Mouse (Mus musculus): ENCODE measurements at regions not wholly inside any gene's neighbourhood (a gene's known extent, or its start where the extent isn't known, plus 50 kb on each side); places are given as distances from the start of the nearest gene placed in this dataset.

DNA sequence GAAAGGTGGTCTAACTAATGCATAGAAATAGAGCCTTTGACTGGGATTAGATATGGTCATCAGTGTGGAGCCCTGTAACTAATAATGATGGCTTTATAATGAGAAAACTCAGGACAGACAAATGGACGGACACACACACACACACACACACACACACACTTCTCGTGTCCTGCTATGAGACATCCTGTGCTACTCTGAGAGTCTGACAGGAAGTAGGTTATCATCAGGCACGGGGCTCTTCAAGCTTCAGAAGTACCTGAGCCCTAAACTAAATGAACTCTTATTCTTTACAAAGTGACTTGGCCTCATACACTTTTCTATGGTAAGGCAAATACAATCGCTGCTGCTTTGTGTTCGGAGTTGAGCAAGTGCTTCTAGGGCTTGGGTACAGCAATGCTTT, 87.9 kb upstream of the Mkln1 start:
- intact Hi-C loops (cut with DNase I), result loop anchor here (10.0 kb wide), 1 partner anchor 86 kb away; no protein-coding TSS in a partner anchor

DNA sequence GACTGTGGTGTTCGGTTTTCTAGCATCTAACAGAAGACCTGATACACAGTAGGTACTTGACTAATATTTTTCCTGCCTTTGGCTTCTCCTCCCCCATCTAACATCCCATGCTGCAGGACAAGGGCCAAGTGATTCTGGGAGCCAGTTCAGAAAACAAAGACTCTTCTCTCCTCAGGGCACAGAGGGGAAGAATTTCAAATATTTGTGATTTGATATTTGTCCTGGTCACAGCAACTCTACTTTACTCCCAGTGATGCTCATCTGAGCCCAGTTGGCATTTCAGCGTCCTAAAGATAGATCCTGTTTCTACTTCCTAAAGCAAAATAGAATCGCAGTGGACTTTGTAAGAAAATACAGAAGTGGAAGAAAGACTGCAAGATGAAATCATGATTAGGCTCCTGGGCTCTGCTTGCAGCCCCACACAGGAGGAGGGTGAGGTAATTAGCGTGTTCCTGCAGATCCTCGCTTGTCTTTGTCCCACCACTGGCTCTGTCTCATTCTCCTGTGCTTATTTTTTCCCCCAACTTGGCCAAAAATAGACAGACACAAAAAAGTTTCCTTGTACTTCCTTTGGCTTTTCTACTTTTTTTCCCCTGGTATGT, 84.6 kb upstream of the Mkln1 start:
- intact Hi-C loops (cut with DNase I), result loop anchor here (10.0 kb wide), 1 partner anchor 89 kb away; no protein-coding TSS in a partner anchor

DNA sequence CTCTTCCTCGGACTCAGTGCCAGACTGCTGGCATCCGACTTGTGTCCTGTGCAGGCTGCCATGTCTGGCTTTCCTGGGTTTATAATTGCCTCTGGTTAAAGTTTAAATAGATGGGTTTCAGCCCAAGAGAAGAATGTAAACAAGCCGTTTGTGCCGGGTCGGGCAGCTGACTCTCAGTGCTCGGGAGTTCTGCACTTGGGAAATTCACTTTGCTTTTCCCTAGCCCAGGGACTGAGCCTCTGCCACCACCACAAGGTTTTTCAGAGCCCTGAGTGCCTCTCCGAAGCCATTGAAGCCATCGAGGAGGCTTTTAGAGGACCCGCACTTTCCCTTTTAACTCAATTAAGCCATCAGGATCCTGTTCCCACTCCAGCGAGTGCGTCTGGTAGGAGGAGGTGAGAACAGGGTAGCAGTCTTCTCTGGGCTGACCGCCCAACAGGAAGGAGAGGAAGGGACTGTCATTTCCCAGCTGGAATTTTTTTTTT, 80.8 kb upstream of the Mkln1 start:
- intact Hi-C loops (cut with DNase I), result loop anchor here (10.0 kb wide), 1 partner anchor 93 kb away; no protein-coding TSS in a partner anchor

DNA sequence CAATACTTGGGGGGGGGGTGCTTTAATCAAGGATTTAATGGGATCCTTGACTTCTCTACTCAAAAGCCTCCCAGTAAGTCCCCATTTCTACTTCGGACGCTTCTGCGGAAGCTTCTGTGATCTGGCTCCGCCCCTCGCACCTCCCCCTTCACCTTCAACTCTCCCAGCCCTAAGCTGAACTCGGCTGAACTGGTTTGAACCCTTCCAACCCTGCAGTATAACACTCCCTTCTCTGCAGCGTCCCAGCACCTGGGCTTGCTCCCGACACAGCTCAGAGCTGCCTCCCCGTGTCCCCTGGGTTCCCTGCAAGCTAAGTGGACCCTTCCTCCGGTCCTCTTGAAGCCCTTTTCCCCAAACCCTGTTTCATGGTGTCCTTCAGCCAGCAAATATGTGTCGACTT, 80.0 kb upstream of the Mkln1 start:
- intact Hi-C loops (cut with DNase I), result loop anchor here (10.0 kb wide), 1 partner anchor 94 kb away; no protein-coding TSS in a partner anchor

DNA sequence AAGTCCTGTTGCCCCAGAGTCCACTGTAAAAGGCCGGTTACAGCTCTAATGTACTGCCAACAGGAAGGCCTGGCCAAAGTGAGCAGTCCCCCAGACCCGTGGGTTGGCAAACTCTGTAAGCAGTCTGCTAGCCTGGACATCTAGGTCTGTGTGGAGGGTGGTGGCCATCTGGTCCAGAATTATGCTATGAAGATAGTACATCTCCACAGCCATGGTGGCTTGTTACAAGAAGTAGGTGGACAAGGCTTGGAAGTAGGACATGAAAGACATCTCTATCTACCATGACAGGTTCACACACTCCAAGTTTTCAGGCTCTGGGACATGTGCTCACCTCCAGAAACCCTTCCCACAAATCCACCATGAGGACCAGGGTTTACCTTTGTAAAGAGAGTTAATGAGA, 79.1 kb upstream of the Mkln1 start:
- intact Hi-C loops (cut with DNase I), result loop anchor here (10.0 kb wide), 1 partner anchor 95 kb away; no protein-coding TSS in a partner anchor

DNA sequence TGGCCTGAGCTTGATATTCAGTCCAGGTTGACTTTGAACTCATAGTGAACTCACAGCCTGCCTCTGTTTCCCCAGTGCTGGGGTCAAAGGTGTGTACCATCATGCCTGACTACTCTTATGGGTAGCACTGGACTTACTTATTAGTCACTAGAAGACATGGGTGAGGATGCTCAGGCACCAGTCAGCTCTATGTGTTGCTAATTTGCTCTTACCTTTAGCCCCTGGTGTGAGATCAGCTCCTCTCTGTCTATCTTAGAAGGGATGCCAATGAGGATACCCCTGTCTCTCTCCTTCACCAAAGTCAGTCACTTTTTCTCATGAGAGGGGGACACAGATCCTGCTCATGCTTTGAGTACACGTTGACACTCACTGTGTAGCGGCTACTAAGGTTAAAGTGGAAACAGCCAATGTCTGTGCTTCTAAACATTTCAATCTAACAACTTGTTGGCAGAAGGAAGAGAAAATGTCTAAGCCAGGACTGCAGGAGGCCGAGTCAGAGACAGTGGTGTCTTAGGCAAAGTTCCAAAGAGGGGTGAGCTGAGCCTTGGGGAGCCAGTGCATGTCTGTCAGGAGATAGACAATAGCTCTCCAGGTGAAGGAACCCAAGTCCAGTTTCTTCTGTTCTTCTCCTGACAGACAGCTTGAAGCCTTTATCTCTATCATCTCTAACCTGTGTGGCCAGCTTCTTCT, 78.2 kb upstream of the Mkln1 start:
- intact Hi-C loops (cut with DNase I), result no loop called here

DNA sequence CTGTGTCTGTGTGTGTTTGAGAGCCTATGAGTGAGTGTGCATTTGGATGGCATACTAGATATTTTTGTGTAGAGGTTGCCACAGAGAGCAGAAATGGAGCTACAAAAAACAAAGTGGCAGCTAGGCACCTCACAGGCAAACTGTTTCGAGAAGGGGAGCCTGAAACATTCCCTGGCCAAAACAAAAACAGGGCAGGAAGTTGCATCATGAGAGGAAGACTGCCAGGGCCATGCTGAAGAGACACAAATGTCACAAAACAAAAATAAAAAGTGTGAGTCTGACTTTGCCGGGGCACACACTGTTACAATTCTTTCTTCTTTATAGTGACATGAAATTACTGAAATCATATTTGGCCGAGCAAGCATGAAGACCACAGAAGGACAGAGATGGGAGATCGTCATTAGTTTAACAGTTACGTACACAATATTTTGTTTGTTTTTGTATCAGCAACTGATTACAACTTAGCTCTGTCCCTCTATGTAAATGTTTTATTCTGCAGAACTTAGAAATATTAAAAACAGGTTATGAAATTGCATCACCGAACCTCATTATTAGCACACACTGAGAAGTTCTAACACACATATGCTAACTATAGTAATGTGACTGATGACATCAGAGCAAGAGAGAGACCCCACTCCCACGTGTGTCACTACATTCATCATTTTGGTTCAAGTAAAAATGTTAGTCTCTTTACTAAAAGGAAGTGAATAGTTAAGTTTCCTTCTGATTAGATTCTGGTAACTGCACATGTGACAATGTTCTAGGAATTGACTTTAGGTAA, 77.3 kb upstream of the Mkln1 start:
- intact Hi-C loops (cut with DNase I), result no loop called here

DNA sequence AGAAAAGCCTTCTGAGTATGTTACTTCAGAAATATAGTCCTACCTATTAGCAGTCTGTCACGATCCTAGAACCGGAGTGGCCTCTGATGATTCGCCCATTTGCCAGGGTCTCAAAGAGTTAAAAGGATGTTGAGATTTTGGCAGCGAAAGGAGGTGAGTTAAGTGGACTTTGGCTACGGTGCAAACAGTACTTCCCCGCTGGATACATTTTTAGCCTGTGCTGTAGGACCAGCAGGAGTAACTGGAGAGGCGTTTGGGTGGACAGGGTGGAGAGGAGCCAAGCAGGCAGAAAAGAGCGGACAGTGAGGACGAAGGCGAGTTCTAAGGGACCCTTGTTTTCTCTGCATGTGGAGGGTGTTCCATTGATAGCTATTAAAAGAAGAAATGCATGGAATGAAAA, 76.6 kb upstream of the Mkln1 start:
- intact Hi-C loops (cut with DNase I), result no loop called here

DNA sequence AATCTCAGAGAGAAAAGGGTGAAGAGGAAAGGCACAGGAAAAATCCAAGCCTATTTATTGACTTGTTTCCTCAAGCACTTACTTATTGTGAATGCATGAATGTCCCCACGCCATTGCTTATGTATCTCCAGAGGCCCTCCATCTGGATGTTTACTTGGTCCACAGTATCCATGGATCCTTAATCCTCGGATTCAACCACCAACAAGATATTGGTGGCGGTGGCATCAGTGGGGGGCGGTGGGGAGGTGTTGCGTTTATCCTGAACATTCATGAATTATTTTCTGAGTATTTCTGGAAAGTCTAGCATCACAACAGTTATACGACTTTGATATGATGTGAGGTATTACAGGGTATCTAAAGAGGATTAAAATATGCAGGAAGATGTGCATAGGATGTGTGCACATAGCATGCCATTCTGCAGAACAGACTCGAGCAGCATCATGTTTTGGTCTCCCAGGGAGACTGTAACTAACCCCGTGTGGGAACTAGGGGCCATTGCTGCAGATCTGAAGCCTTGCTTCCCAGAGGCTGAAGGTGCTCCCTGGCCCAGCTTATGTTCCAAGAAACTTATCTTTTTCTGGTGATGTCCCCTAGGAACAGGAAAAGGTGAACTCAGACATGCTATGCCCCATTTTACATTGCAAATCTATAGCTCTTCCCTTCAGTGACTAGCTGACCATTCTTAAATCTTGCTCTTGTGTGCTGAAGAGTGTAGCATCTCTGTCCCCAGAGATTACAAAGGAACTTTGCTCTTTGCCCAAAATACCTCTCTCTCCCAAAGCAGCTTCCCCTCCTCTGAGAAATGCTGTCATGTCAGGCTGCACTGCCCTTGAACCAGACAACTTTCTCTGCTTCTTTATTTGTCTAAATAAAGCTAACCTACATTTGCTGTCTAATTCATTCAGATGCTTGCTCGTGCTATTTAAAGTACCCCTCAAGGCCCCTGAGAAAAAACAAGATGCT, 75.0 kb upstream of the Mkln1 start:
- intact Hi-C loops (cut with DNase I), result no loop called here

DNA sequence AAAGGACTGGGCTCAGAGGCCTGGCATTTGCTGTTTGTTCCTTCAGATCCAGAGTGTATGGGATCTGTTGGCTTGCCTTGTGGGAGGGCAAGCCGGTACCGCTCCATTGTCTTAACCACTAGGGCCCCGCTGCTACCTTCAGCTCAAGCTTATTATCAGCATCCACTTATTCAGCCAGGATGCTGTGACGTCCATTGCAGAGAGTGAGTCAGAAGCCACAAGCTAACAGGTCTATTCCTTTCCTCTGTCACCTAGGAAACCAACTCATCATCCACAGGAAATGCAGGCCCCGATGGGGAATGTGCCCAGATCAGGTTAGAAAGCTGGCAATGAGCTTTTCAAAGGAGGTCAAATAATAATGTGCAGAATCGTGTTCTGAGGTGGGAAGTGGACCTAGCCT, 73.8 kb upstream of the Mkln1 start:
- intact Hi-C loops (cut with DNase I), result no loop called here

DNA sequence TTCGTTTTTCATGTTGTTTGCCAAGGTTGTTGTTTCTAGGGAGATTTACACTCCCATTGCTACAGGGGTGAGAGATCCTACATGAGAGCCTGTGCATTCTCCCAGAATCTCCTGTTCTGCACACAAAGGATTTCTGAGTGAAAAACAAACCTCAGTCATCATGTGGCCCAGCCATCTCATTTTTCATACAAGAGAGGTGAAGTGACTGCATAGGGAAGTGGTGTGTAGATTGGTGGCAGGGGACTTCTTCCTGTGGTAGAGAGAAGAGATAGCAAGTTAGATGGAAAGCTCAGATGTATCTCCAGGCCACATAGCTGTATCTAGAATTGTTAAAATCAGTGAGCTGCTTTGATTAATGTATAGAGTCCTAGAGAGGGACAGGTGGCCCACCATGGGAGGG, 72.9 kb upstream of the Mkln1 start:
- intact Hi-C loops (cut with DNase I), result no loop called here

DNA sequence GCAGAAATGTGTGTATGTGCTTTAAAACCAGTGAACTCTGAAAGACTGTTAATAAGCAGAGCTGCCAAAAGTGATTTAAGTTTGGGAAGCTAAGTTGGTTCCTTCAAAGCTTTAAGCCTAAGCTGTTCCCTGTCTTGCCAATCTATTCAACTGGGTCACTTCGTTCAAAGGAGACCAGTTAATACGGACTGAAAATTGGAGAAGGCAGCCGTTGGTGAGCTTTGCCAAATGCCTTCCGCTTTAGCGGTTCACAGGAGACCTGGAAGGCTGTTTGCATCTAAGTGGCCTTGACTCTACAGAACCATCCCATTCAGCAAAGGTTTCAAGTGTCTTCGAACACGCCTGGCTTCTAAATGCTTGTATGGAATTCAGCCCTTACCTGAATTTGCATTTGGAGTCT, 68.2 kb upstream of the Mkln1 start:
- intact Hi-C loops (cut with DNase I), result no loop called here

DNA sequence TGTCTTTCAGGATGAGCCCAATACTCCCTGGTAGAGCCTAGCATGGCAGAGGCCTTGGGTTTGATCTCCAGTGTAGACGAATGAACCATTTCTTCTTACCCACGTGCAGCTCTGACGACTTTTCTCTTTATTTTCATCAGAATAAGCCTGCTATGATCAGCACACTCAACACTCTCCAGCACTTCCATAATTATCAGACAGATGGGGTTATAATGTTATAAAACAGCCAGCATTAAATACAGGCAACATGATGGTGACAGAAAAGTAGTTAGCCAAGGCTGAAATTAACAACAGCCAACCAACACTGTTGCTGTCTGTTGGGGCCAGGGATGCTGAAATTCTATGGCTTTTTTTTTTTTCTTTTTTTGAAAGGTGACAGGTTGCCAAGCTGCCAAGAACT, 67.7 kb upstream of the Mkln1 start:
- intact Hi-C loops (cut with DNase I), result no loop called here

DNA sequence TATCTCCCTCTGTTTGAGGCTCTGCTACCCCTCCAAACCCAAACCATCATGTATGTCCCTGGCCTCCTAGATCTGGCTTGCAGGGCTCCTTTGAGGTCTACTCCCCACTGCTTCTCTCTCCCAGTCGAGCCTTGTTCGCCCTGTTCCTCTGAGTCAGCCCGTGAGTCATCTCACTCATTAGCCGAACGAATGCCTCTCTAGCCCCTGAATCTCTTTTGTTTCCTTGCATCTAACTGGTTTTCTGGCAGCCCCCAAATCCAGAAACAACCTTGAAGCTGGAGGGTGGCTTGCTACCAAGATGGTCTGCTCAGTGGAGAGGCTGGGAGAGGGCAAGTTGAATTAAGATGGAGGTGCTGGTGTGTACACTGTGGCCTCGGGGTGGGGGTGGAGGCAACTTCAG, 66.3 kb upstream of the Mkln1 start:
- intact Hi-C loops (cut with DNase I), result no loop called here

DNA sequence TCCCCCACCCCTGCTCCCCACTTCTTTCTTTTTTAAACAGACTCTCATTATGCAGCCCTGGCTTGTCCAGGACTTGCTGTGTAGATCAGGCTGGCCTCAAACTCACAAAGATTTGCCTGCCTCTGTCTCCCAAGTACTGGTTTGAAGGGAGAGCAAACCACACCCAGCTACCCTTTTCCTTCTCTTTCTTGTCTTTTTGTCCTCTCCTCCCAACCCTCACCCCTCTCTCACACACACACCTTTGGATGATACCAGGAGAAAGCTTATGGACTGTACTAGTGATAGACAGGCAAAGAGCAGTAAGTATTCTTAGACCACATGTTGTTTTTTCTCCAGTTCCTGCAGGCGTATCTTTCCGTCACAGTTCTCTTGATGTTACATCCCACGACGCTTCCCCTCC, 65.8 kb upstream of the Mkln1 start:
- intact Hi-C loops (cut with DNase I), result no loop called here

DNA sequence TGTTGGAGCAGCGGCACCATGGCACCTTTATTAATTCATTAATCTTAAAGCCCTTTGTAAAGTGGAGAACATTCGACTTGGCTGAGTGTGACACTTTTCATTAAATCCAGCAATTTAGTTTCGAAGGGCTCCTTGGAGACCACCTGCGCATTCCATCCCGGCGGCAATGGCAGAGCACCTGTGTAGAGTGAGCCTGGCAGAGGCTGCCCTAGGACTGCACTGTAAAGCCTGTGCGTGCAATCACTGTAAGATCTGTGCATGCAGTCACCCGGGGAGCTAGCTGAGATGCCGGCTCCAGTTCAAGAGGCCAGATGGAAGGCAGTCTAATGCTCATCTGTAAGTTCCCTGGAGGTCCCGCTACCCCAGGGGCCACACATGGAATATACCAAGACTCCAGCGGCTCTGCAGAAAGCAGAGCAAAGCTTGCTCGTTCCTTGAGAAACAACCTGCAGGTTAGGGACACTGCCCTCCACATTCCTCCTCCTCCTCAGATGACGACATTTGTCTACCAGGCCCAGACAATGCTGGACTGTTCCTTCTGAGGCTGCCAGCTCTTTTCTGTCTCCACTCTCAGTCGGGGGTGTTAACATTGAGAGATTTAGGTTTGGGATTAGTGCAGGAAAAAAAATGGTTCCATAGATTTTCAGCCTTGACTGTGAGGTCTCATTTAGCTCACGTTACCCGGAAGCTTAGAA, 65.2 kb upstream of the Mkln1 start:
- intact Hi-C loops (cut with DNase I), result no loop called here

DNA sequence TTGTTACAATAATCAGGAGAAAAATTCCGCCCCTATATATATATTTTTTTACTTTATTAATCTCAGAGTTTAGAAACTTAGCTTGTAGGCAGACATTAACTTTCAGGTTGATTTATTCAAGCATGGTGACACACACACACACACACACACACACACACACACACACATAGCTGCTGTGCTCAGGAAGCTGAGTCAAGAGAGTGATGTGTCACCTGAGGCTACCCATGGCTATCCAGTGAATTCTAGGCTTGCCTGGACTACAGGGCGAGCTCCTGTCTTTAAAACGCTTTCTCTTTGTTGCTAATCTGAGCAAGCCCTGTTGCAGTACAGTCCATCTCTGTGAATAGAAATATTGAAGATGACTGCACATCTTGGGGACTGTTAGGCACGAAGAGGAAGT, 64.4 kb upstream of the Mkln1 start:
- intact Hi-C loops (cut with DNase I), result no loop called here

DNA sequence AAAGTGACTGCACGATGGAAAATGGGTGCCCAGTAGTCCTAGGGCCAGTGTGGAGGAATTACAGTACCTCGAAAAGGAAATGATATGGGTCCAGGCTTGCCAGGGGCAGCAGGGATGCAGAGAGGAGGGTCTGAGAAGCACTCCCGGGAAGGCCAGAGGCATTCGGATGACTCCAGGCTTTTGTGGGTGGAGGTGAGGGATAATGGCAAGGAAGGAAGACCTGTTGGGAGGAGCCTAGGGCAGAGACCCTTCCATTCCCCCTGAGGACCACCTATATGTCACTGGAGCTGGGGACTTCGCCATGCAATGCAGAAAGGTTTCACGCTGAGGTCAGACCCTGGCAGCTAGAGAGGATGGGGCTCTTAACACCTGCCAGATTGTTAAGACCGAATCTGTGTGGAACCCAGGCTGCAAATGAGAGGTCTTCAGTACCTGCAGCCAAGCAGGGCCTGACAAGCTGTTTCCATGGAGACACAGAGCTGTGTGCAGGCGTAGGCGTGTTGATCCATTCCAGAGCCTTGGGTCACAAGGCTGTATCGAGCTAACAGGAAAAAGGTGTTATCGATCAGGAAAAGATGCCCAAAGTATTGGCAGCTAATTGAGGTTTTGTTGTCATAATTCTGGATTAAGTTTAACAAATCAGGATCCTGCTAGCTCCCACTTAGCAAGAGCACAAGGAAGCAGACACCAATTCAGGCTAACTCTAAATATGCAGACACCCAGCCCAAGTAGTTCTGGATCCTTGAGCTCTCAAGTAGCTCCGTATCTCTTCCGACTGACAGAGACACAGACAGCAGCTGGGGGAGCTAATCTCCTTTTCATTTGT, 59.2 kb upstream of the Mkln1 start:
- intact Hi-C loops (cut with DNase I), result no loop called here

DNA sequence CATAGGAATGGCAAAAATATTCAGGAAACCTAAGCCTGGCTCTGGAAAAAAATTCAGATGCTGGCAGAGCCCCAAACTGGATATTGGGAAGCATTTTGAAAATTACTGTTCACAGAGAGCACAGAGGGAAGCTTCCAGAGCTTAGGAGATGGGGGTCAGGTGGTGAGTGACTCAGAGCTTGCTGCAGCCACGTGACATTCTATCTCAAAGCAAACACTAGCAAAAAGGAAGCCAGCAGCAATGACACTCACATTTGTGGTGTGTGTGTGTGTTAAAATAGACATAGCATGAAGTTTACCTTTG, 58.6 kb upstream of the Mkln1 start:
- intact Hi-C loops (cut with DNase I), result no loop called here
